ENCODE assay signal across 2 mouse cellular contexts in the genomic region with DNA sequence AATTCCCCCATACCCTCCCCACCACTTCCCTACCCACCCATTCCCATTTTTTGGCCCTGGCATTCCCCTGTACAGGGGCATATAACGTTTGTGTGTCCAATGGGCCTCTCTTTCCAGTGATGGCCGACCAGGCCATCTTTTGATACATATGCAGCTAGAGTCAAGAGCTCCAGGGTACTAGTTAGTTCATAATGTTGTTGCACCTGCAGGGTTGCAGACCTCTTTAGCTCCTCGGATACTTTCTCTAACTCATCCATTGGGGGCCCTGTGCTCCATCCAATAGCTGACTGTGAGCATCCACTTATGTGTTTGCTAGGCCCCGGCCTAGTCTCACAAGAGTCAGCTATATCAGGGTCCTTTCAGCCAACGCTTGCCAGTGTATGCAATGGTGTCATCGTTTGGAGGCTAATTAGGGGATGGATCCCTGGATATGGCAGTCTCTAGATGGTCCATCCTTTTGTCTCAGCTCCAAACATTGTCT. TPM values are rescaled to one million over a fixed set of nuclear protein-coding genes. Genes with fewer than 3 reads are reported as not detected.
"Had no signal": no experiment of that assay in that cellular context is flagged by ENCODE, and none has a peak within 500 bp of the region (broad histone marks: within the 10 kb centered on the region; RNA-seq: fewer than 3 reads in every experiment).

No protein-coding gene starts in this region.

RNA-seq across cellular contexts. Expression of a gene that starts 5.7 kb away (rescaled TPM):
- total RNA-seq: megakaryocyte progenitor cell, adult 5-6 weeks; midbrain, postnatal 0 days had no signal
